Mouse (Mus musculus): ENCODE results near the gene Ctnna2. TPM values are rescaled to one million over a fixed set of nuclear protein-coding genes. Genes with fewer than 3 reads are reported as not detected.

Gene Ctnna2
- polyA plus RNA-seq, 1 experiment from 2014 or later, result 10.3 TPM

- Histone ChIP-seq H3K4me2 (ENCODE audit: low read length) (no peak overlapping the region), H3K4me1 (replicated peaks; ENCODE audit: control insufficient read depth, insufficient read depth, low read length) (no peaks in the 10 kb centered on the region), H3K36me3 (ENCODE audit: control insufficient read depth, insufficient read depth, low read length) (no peaks in the 10 kb centered on the region), H3K4me3 (ENCODE audit: low read depth, low read length) (no peak overlapping the region), H3K27ac (ENCODE audit: low read depth) (no peak overlapping the region), H3K9me3 (ENCODE audit: control insufficient read depth, low read length) (no peaks in the 10 kb centered on the region), H3K27me3 (replicated peaks; ENCODE audit: control insufficient read depth, insufficient read depth, low read length) (no peaks in the 10 kb centered on the region), H3K9ac (ENCODE audit: low read length) (no peak overlapping the region)
- DNase-seq (ENCODE audit: low spot score), result no peak
- ATAC-seq (replicated peaks; ENCODE audit: low FRiP score, low TSS enrichment, low read depth), result 0 out of 2 replicates have a peak, but pooled peaks have one; percentile 40
- WGBS, result 38% methylated on average over 5 of the region's 5 CpGs
Measured at GRCm38 (mm10) chr6:77373132-77373531, 606.4 kb downstream of the Ctnna2 start.

- ATAC-seq (replicated peaks; ENCODE audit: low FRiP score, low TSS enrichment, low read depth), result no peak
Measured at GRCm38 (mm10) chr6:77371147-77371546, 608.4 kb downstream of the Ctnna2 start.

DNA sequence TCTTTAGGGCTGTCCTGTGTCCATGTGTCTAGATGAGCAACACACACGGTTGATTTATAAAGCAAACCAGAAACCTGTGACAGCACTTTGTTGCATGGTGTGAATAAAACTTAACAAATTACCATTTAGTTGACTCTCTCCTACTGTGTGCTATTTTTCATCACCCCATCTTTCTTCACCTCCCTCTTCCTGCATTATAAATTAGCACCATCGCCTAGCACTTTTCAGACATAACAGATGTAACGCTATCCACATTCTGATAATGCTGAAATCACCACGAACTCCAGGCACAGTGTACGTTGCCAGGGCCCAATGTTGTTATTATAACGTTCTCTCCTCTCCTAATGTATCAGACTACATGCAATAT, 621.0 kb downstream of the Ctnna2 start:
- H3K4me2 ChIP-seq (ENCODE audit: low read length), result no peak overlapping the region
- no peak overlapping the region for H3K4me3 ChIP-seq (ENCODE audit: low read depth, low read length)
- H3K9me3 ChIP-seq (ENCODE audit: control insufficient read depth, low read length), result no peaks in the 10 kb centered on the region
- H3K36me3 ChIP-seq (ENCODE audit: control insufficient read depth, insufficient read depth, low read length), result no peaks in the 10 kb centered on the region
- WGBS, result 62% methylated on average over 6 of the region's 6 CpGs
- H3K27ac ChIP-seq (ENCODE audit: low read depth), result no peak overlapping the region
- no peaks in the 10 kb centered on the region for H3K4me1 ChIP-seq (replicated peaks; ENCODE audit: control insufficient read depth, insufficient read depth, low read length)
- DNase-seq (ENCODE audit: low spot score) (no peak), ATAC-seq (replicated peaks; ENCODE audit: low FRiP score, low TSS enrichment, low read depth) (no peak)
- no peak overlapping the region for H3K9ac ChIP-seq (ENCODE audit: low read length)
- H3K27me3 ChIP-seq (replicated peaks; ENCODE audit: control insufficient read depth, insufficient read depth, low read length), result no peaks in the 10 kb centered on the region

More at GRCm38 (mm10) chr6:77371147-77371546, 608.4 kb downstream of the Ctnna2 start:
- Histone ChIP-seq H3K4me1 (replicated peaks; ENCODE audit: control insufficient read depth, insufficient read depth, low read length) (no peaks in the 10 kb centered on the region), H3K27ac (ENCODE audit: low read depth) (no peak overlapping the region), H3K36me3 (ENCODE audit: control insufficient read depth, insufficient read depth, low read length) (no peaks in the 10 kb centered on the region), H3K9ac (ENCODE audit: low read length) (no peak overlapping the region), H3K4me2 (ENCODE audit: low read length) (no peak overlapping the region), H3K9me3 (ENCODE audit: control insufficient read depth, low read length) (no peaks in the 10 kb centered on the region), H3K27me3 (replicated peaks; ENCODE audit: control insufficient read depth, insufficient read depth, low read length) (no peaks in the 10 kb centered on the region), H3K4me3 (ENCODE audit: low read depth, low read length) (no peak overlapping the region)
- WGBS, result 97% methylated on average over 2 of the region's 2 CpGs
- DNase-seq (ENCODE audit: low spot score), result no peak

GRCm38 (mm10) chr6:77357748-77358470, 621.6 kb downstream of the Ctnna2 start:
- ATAC-seq (replicated peaks; ENCODE audit: low FRiP score, low TSS enrichment, low read depth) (no peak), DNase-seq (ENCODE audit: low spot score) (no peak)
- no peak overlapping the region for H3K4me3 ChIP-seq (ENCODE audit: low read depth, low read length)
- H3K9me3 ChIP-seq (ENCODE audit: control insufficient read depth, low read length), result no peaks in the 10 kb centered on the region
- H3K27ac ChIP-seq (ENCODE audit: low read depth), result no peak overlapping the region
- no peaks in the 10 kb centered on the region for H3K4me1 ChIP-seq (replicated peaks; ENCODE audit: control insufficient read depth, insufficient read depth, low read length)
- H3K36me3 ChIP-seq (ENCODE audit: control insufficient read depth, insufficient read depth, low read length), result no peaks in the 10 kb centered on the region
- no peaks in the 10 kb centered on the region for H3K27me3 ChIP-seq (replicated peaks; ENCODE audit: control insufficient read depth, insufficient read depth, low read length)
- WGBS, result 60% methylated on average over 9 of the region's 9 CpGs
- H3K4me2 ChIP-seq (ENCODE audit: low read length), result no peak overlapping the region
- H3K9ac ChIP-seq (ENCODE audit: low read length), result no peak overlapping the region

GRCm38 (mm10) chr6:77354826-77355225, 624.7 kb downstream of the Ctnna2 start:
- Histone ChIP-seq H3K4me2 (ENCODE audit: low read length) (no peak overlapping the region), H3K4me3 (ENCODE audit: low read depth, low read length) (no peak overlapping the region), H3K36me3 (ENCODE audit: control insufficient read depth, insufficient read depth, low read length) (no peaks in the 10 kb centered on the region), H3K4me1 (replicated peaks; ENCODE audit: control insufficient read depth, insufficient read depth, low read length) (no peaks in the 10 kb centered on the region), H3K9me3 (ENCODE audit: control insufficient read depth, low read length) (no peaks in the 10 kb centered on the region), H3K27ac (ENCODE audit: low read depth) (no peak overlapping the region), H3K9ac (ENCODE audit: low read length) (no peak overlapping the region), H3K27me3 (replicated peaks; ENCODE audit: control insufficient read depth, insufficient read depth, low read length) (no peaks in the 10 kb centered on the region)
- ATAC-seq (replicated peaks; ENCODE audit: low FRiP score, low TSS enrichment, low read depth) (no peak), DNase-seq (ENCODE audit: low spot score) (no peak)
- 37% methylated on average over 1 of the region's 1 CpGs for WGBS

GRCm38 (mm10) chr6:77343781-77344180, 635.7 kb downstream of the Ctnna2 start:
- no peaks in the 10 kb centered on the region for H3K4me1 ChIP-seq (replicated peaks; ENCODE audit: control insufficient read depth, insufficient read depth, low read length)
- no peak overlapping the region for H3K27ac ChIP-seq (ENCODE audit: low read depth)
- no peak overlapping the region for H3K4me2 ChIP-seq (ENCODE audit: low read length)
- DNase-seq (ENCODE audit: low spot score) (no peak), ATAC-seq (replicated peaks; ENCODE audit: low FRiP score, low TSS enrichment, low read depth) (no peak)
- no peaks in the 10 kb centered on the region for H3K27me3 ChIP-seq (replicated peaks; ENCODE audit: control insufficient read depth, insufficient read depth, low read length)
- H3K9me3 ChIP-seq (ENCODE audit: control insufficient read depth, low read length), result no peaks in the 10 kb centered on the region
- H3K4me3 ChIP-seq (ENCODE audit: low read depth, low read length), result no peak overlapping the region
- H3K36me3 ChIP-seq (ENCODE audit: control insufficient read depth, insufficient read depth, low read length), result no peaks in the 10 kb centered on the region
- no peak overlapping the region for H3K9ac ChIP-seq (ENCODE audit: low read length)

- WGBS, result 77% methylated on average over 2 of the region's 2 CpGs
- Histone ChIP-seq H3K4me2 (ENCODE audit: low read length) (no peak overlapping the region), H3K4me1 (replicated peaks; ENCODE audit: control insufficient read depth, insufficient read depth, low read length) (no peaks in the 10 kb centered on the region), H3K4me3 (ENCODE audit: low read depth, low read length) (no peak overlapping the region), H3K9me3 (ENCODE audit: control insufficient read depth, low read length) (no peaks in the 10 kb centered on the region), H3K36me3 (ENCODE audit: control insufficient read depth, insufficient read depth, low read length) (no peaks in the 10 kb centered on the region), H3K27ac (ENCODE audit: low read depth) (no peak overlapping the region), H3K27me3 (replicated peaks; ENCODE audit: control insufficient read depth, insufficient read depth, low read length) (no peaks in the 10 kb centered on the region), H3K9ac (ENCODE audit: low read length) (no peak overlapping the region)
- DNase-seq (ENCODE audit: low spot score), result no peak
- no peak for ATAC-seq (replicated peaks; ENCODE audit: low FRiP score, low TSS enrichment, low read depth)
Measured at GRCm38 (mm10) chr6:77335537-77335936, 644.0 kb downstream of the Ctnna2 start.

DNA sequence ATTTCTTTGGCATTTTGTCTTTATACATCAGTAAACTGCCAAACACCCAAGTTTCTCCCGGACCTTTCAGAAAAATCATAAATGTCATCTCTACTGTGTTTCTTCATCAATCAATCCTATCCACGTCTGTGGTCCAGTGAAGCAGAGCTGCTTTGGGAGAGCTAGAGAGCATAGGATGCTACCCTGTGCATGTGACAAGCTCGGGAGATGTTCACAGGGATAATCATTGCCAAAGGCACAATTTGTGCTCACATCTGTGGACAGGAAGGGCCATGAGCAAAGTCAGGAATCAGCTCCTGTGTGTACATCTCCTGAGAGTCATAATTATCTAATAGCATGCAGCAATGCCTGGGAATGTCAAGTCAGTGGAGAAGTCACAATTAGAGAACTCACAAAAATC, 654.8 kb downstream of the Ctnna2 start:
- 61% methylated on average over 3 of the region's 3 CpGs for WGBS
- ATAC-seq (replicated peaks; ENCODE audit: low FRiP score, low TSS enrichment, low read depth), result no peak

DNA sequence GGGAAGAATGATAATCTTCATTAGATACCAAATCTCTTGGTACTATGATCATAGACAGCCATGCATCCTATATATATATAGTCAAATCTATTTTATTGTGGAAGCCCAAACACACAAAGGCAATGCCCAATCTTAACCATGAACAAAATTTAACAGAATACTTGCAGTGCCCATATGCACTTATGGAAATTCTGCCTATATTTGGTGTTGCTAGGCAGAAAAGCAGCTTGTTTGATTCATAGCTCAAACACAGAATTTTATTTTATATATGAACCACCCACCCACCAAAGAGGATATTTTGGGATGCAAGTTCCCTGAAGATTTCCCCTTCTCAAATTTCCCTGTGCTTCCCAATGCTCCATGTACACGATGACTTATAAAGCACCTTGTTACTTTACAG, 655.2 kb downstream of the Ctnna2 start:
- no peak overlapping the region for H3K9ac ChIP-seq (ENCODE audit: low read length)
- H3K36me3 ChIP-seq (ENCODE audit: control insufficient read depth, insufficient read depth, low read length), result no peaks in the 10 kb centered on the region
- WGBS, result 94% methylated on average over 1 of the region's 1 CpGs
- no peak for ATAC-seq (replicated peaks; ENCODE audit: low FRiP score, low TSS enrichment, low read depth)
- H3K27me3 ChIP-seq (replicated peaks; ENCODE audit: control insufficient read depth, insufficient read depth, low read length), result no peaks in the 10 kb centered on the region
- H3K27ac ChIP-seq (ENCODE audit: low read depth), result no peak overlapping the region
- no peaks in the 10 kb centered on the region for H3K9me3 ChIP-seq (ENCODE audit: control insufficient read depth, low read length)
- no peak overlapping the region for H3K4me3 ChIP-seq (ENCODE audit: low read depth, low read length)
- no peaks in the 10 kb centered on the region for H3K4me1 ChIP-seq (replicated peaks; ENCODE audit: control insufficient read depth, insufficient read depth, low read length)
- no peak overlapping the region for H3K4me2 ChIP-seq (ENCODE audit: low read length)
- DNase-seq (ENCODE audit: low spot score), result no peak

More for the DNA sequence above, 654.8 kb downstream of the Ctnna2 start:
- no peak overlapping the region for H3K9ac ChIP-seq (ENCODE audit: low read length)
- H3K36me3 ChIP-seq (ENCODE audit: control insufficient read depth, insufficient read depth, low read length), result no peaks in the 10 kb centered on the region
- H3K27me3 ChIP-seq (replicated peaks; ENCODE audit: control insufficient read depth, insufficient read depth, low read length), result no peaks in the 10 kb centered on the region
- H3K4me1 ChIP-seq (replicated peaks; ENCODE audit: control insufficient read depth, insufficient read depth, low read length), result no peaks in the 10 kb centered on the region
- no peak overlapping the region for H3K4me2 ChIP-seq (ENCODE audit: low read length)
- H3K27ac ChIP-seq (ENCODE audit: low read depth), result no peak overlapping the region
- no peaks in the 10 kb centered on the region for H3K9me3 ChIP-seq (ENCODE audit: control insufficient read depth, low read length)
- no peak overlapping the region for H3K4me3 ChIP-seq (ENCODE audit: low read depth, low read length)
- no peak for DNase-seq (ENCODE audit: low spot score)
